Mouse (Mus musculus): Measurements from ENCODE around the gene Nphp4. TPM values are rescaled to one million over a fixed set of nuclear protein-coding genes. Genes with fewer than 3 reads are reported as not detected.
A peak's percentile ranks its signal among the peaks of the same experiment; 100 is the strongest.

Gene Nphp4
- 1.2 and 1.6 TPM in 2 replicates for polyA plus RNA-seq (2012; rRNA removed)

DNA sequence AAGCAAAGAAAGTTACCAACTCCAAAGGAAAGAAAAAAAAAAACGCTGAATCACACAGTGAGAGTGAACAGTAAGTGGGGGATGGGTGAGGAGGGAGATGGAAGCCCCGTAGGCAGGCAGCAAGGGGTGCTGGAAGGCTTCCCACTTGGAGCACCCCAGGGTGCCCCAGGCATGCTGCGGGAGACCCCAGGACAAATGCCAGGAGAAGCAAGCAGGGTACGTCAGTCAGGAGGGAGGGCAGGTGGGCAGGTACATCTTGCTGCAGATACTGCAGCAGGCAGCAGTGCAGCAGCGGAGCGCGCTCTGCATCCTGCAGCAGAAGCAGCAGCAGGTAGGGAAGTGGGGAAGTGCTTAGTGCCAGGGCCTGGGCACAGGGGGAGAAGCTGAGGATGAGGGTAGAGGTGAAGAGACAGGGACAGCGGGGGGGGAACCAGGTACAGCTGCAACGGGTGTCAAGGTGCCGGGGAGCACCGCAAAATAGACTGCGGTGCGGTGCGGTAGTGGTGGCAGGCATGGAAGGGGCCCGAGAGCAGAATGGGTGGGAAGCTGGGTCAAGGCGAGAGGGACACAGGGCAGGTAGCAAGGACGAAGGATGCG lies at the start of gene Nphp4:
Nphp4 (plus strand) TSS at position 280 of the 597 bp plus-strand sequence.
- DNase-seq (ENCODE audit: low spot score), result no peak

DNA sequence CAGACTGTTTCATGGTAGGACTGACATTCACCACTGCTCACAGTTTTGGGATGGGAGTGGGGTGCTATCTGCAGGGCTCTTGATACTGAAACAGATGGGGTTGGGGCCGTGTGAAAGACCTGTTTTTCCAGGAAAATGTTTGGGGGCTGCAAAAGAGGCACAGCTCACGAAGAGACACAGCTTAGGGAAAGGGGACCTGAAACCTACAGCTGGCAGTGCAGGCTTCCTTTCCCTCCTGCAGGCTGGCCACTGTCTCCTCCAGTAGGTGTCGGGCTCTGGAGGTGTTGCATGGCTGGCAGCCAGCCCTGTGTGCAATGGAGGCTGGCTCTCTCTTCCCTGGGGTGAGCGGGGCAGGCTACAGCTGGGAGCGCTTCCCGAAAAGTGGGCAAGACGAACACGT lies 48.2 kb upstream of the Nphp4 start:
- DNase-seq (ENCODE audit: low spot score), result no peak

DNA sequence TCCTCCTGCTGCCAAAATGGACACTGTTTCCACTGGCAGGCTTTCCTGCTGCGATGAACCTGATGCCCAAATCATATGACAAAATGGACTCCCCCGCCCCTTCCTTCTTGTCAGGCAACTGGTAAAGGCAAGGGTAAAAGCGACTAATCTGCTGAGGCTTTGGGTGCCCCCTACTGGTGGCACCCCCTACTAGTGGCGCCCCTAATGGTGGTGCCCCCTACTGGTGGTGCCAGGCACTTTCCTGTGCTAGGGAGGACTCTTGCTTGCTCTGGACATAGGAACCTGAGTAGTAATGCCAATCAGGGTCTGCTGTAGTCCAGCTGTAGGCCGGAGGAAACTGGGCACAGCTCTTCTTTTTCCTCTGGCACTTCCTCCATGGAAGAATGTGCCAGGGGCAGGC lies 44.2 kb upstream of the Nphp4 start:
- DNase-seq (ENCODE audit: low spot score), result no peak

DNA sequence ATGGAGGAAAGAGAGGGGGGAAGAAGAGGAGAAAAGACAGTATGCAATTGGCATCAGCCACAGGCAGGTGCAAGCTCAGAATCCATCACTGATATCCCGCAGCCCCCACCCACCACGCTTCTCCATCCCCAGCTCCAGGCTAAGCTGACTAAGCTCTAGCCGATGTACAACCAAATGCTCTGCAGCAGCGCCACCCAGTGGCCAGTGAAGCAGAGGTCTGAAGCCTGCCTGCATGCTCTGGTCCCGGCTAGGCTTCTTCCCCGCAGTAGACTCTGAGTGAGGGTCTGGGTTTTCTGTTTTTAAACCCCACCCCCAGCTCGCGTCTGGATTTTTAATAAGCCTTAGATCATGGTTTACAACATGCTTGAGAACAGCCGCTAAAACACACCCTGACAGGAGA lies 41.7 kb upstream of the Nphp4 start:
- DNase-seq (ENCODE audit: low spot score), result peak; percentile 71

DNA sequence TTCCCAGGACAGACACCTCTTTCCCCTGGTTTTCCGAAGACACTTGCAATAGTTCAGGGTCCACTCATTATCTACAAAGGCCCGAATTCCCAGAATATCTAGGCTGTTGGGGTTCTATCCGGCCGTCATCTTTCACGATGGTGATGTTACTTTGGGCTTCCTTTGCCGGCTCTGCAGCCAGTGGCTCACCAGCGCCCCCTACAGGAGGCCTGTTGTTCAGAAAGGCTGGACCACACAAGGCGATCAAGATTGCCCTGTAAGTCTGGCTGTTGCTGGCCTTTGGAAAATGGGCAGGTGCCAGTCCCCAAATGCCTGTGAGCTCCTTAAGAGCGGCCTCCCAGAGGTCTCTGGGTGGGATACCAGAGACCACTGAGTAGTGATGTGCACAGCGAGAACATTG lies 41.3 kb upstream of the Nphp4 start:
- peak; percentile 60 for DNase-seq (ENCODE audit: low spot score)

DNA sequence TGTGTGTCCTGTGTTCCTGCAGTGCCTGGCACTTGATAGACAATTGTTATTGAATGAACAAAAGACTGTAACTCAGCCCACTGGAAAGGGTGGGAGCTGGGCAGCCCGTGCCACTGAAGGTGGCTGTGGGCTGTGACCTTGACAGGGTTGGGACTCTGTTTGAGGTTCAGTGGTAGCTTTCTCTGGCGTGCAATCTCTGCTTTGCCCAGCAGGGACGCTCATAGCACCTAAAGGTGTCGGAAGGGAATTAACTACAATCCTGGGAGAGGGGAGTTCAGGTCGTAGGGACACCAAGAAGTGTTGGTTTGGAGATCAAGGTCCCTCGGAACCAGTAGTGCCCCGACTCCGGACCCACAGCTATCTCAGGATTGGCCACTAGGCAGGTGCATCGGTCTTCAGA lies 35.6 kb upstream of the Nphp4 start:
- DNase-seq (ENCODE audit: low spot score), result no peak

DNA sequence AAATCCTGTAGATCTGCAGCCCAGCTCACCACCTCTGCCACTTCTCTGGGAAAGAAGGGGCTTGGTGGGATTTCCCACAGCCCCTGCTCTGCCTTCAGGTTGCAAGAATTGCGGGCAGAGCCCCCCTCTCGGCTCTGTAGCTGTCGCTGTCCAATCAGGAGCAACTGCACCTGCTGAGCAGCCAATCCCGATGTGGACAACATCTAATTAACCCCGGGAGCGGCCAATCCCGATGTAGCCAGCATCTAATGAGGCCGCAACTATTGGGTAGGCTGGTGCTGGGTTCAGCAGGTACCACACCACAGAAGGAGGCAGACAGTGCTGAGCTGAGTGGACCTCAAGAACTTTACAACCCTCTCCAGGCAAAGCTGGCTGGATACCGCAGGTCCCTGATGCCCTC lies 35.0 kb upstream of the Nphp4 start:
- no peak for DNase-seq (ENCODE audit: low spot score)

DNA sequence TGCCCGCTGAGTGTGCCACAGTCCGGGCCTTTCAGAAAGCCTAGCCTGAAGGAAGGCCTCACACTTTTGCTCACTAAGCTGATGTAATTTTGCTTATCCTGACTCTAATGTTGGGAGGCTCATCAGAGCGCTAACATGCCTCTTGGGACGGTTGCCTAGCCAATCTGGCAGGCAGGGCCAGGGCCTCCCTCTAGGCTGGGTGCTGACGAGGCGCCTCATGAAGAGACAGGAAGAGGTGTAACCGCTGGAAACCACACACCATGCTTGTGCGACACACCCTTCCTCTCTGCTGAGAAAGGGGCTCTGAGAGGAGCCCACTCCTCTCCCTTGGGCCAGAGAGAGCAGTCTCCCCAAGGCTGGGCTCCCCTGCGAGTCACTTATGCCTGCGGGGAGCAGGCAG lies 30.3 kb upstream of the Nphp4 start:
- no peak for DNase-seq (ENCODE audit: low spot score)

DNA sequence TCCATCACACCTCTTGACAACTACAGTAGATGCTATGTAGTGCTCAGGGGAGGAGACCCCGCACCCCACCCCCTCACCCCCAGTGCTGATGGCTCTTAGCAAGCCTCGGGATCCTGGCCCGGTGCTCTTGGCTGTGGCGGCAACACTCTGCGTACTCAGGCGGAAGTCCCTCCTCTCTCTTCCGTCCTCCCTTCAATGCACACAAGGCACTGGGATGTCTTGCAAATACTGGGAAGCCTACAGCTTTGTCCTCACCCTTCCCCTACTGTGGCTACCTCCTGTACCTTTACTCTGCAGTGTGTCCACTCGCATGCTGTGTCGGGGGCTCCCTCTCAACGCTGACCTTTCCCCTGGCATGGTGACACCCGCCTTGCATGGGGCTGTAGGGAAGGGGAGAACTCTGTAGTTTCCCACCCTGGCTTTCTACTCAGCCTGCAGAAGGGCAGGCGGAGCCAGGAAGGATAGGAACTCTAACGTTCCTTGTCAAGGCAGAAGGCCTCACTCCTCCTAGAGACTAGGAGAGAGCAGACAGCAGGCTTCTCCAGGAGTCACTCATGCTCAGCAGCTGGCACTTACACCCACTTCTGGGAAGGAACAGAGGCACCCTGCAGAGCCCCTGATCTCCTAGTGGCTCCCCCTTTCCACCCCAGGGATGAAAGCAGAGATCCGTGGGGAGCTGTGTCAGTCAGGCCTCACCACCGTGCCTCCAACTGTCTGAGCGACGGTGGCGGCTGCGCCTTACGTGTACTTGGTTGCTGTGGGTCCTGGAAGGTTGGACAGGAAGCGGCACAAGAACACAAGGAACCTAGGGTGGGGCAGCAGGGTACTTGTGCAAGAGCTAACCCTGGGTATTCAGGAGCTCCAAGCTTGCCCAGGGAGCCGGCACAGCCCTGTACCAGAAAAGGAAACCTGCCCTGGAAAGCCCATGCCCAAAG lies 28.5 kb upstream of the Nphp4 start:
- no peak for DNase-seq (ENCODE audit: low spot score)

DNA sequence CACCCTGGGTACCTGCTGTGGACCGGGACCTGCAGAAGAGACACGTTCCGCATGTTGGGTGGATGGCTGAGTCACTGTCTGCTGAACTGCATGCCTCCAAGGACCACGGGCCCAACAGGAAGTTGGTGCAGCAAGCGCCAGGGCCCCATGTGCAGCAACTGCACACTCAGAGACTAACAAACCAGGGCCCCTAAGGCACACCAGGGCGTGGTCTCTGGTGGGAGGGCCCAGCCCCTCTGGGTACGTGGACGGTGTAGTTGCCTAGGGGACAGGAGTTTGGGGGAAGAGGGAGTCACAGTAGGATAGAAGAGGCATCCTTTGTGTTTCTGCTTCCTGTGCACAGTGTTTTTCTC lies 27.9 kb upstream of the Nphp4 start:
- DNase-seq (ENCODE audit: low spot score), result no peak

DNA sequence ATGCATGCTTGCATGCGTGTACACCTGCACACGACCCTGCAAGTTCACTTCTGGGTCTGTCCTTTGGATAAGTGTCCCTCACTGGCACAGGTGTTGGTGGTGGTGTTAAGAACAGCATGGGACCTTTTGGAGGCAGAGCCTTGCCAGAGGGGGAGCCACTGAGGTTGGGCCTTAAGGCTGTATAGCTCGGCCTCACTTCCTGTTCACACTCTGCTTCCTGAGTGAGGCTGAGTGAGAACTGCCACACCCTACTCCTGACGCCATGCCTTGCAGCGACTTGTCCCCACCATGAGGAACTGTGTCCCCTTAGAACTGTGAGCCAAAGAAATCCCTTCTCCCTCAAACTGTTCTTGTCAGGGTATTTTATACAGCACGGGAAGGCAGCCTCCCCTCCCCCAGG lies 25.1 kb upstream of the Nphp4 start:
- no peak for DNase-seq (ENCODE audit: low spot score)

DNA sequence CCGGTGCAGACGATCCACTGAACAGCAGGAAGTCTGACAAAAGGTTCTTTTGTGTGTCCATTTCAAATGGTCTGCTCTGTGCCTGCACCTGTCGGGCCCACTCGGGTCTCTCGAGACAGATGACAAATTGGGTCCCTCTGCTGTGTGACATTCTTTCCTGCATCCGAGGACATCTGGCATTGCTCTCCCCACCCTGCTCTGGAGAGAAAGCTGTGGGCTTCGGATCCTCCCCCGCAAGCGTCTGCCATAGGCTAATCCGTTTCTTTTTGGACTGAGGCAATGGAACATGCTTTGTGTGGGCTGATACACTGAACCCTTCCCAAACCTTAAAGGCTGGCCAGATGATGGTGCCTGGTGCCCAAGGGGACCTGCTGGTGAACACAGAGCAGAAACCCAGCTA lies 23.4 kb upstream of the Nphp4 start:
- DNase-seq (ENCODE audit: low spot score), result no peak

DNA sequence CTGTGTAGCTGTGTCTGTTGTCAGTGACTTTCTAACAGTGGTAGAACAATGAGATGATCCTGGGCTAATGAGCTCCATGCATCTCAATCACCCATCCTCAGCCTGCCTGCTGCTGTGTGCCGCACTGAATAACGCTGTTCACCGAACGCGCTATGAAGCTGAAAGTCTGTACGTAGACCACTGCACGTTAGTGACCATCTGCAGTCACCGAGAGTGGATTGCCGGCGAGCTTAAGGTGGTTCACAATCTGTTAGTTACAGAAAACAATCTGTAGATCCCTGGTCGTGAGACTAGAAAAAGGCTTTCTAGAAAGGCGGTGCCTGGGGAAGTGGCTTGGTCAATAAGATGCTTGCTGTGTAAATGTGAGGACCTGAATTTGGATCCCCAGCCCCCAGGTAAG lies 22.4 kb upstream of the Nphp4 start:
- no peak for DNase-seq (ENCODE audit: low spot score)

DNA sequence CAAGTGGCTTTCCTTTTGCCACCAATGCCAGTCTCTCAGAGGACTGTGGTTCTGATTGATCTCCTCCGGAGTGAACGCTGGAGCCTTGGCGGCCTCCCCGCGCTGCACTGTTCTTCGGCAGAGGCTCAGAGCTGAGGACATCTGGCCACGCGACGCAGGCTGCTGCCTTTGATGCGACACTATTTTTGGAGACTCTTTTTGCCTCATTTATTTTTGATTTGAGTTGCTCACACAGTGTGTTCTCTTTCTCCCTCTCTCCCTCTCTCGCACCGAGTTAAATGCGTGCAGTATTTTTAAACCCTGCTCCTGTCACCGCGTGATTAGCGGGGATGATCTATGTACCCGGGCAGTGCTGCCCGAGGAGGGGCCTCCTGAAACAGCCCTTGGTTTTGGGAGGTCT lies 19.9 kb upstream of the Nphp4 start:
- no peak for DNase-seq (ENCODE audit: low spot score)

DNA sequence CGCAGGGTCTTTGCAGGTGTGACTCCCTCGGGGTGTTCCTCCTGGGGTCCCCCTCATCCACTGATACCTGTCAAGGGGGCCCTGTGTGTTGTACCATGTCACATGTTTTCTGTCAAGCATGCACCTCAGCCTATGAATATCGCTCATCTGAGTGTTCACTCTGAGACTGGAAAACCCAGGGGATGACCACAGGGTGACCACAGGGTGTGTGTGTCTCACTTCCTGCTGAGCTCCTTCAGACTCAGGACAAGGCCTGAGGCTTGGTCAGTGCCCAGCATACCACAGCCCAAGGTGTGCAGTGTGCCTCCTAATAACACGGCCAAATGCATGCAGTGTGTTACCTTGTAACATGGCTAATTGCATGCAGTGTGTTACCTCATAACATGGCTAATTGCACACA lies 18.8 kb upstream of the Nphp4 start:
- no peak for DNase-seq (ENCODE audit: low spot score)

DNA sequence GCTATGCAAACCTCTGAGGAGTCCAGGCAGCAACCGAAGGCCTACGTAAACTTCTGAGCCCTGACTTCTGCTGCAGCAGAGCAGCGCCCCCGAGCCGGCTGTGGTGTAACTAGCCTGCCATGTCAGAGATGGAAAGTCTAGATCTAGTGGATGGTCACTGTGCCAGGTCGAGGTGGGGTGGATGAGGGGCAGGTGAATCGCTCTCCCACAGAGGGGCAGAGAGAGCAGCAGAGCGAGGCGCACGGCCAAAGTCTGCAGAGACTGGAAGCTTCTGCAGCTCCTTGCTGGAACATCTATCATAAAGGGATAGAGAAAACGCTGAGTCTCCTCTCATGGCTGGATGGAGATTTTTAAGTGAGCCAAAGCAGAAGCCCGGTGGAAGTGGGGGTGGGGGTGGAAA lies 14.0 kb upstream of the Nphp4 start:
- no peak for DNase-seq (ENCODE audit: low spot score)

DNA sequence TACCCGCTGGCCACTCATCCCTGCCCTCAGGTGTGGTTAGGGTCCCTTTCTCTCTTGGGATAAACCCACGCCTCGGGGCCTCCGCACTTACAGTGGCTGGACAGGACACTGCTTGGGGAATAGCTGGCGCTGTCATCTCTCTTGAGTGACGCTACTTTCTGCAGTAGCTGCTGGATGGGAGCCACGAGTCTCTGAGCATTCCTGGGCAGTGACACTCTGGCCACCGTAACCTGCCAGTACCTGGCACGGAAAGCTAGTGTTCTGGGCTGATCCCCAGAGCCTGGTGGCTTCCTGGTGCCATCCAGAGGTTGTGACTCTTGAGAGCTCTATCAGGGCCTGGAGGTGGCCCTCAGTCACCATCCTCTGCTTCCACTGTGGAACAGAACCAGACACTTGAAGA lies 13.4 kb upstream of the Nphp4 start:
- DNase-seq (ENCODE audit: low spot score), result no peak

DNA sequence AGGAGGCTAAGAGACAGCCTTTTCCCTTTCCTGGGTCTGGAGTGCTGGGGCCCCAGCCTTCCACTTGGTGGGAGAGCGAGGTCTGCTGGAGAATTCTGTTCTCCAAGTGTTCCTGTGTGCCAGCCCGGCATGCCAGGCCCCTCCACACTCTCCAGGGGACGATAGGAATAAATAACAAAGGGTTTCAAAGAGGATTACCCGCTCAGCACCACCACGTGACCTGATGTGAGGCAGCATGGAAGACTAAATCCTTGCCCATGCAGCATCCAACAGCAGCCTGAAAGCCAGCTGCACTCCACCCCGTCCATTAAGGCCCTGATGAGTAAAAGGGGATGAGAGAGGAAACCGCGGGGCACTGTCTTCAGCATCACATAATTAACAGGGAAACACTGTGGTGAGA lies 11.4 kb upstream of the Nphp4 start:
- no peak for DNase-seq (ENCODE audit: low spot score)

DNA sequence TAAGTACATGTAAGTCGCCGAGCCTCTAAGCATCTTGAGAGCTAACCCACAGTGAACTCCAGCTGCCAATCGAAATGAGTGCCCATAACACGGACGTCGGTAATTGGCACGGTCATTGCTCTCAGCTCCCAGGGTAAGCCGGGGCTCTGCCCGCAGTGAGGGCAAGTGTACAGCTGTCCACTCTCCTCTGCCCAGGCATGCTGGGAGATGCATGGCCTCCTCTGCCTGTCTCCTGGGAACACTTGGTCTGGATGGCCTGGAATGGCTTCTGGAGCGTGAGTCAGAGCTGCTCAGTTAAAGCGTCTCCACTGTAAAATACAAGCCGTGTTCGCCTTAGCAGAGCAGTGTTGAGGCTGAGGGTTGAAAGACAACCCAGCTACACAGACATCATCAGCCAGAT lies 9.9 kb upstream of the Nphp4 start:
- no peak for DNase-seq (ENCODE audit: low spot score)

DNA sequence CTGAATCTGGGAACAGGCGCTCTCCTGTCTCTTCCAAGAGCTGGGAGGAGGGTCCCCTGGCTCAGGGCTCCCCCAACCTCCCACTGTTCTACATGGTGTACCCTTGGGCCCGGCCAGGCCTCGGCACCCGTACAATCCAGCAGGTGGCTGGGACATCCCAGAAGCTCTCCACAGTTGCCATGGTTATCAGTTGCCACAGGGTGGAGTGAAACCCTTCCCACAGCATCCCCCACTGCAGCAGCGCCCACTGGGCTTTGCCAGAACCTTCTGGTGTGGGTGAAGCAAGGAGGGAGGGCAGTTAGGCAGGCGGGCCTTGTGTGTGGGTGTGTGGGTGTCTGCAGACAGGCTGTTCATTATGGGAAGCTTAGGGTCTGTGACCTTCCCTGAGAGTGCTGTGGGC lies 8.6 kb upstream of the Nphp4 start:
- no peak for DNase-seq (ENCODE audit: low spot score)

DNA sequence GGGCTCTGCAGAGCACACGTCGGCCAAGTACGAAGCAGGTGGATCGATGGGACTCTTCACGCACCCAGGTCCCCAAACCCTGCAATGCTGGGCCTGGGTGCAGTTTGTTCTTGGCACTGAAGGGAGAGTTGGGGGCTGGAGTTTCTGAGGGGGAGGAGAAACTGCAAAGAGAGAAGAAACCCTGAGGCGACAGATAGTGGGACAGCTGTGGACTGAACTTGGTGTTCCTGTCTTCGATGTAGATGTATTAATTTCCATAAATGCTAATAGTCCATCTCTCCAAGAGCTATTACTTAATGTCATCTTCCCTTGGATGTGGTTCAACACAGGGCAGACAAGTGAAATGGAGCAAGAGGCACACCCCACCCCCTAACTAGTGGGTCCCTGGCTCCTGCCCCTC lies 565 bp upstream of the Nphp4 start:
- DNase-seq (ENCODE audit: low spot score), result no peak

DNA sequence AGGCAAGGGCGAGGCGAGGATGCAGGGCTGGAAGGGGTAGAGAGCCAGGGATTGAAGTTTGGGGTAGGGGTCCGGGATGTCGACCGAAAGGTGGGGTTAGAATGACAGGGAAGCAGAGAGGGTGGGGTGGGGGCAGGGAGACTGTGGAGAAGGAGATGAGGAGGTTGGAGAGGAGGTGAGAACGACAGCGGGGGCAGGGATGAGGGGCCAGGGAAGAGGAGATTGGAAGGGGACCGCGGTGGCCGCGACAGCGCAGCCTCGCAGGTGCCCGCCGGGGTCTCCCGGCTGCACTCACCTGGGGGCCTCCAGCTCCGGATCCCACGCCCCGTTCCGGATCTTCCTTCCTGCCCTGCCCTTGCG lies 580 bp downstream of the Nphp4 start:
- DNase-seq (ENCODE audit: low spot score), result no peak

DNA sequence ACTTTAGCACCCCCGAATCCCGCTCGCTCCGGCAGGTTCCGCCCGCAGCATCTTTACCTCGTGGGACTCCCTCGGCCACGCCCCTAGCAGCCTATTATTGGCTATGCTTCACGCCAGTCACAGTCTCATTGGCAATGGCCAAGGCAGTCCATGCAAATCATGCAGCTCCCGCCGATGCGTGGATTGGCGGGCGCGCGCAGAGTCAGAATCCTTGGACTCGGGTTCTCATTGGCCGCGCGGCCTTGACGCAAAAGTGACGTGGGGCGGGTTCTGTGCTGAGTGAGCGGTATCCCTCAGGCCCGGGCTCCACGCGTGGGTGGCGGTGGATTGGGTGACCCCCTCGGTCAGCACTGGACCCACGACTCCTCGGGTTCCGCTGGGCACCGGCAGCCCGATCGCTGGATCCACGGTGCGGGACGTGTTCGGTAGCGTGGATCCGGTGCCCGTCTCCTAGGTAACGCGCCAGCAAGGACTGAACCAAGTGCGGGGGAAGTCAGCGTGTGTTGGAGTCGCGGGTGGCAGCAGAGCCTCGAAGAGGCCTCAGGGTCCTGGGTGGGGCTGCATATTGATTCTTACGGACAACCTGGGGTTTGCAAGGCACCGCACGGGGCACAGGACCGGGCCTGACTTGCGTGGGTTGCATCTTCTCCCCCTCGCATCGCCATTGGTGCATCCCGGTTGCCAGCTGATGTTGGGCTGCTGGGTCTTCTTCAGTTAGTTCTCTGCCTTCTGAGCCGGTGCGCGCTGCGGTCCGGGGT lies 1.1 kb downstream of the Nphp4 start, which contains the start of gene Kcnab2:
Kcnab2 (minus strand) TSS at position 406 of the 758 bp plus-strand sequence.
- DNase-seq (ENCODE audit: low spot score), result peak; percentile 96

Measured in urinary bladder, adult 2 months (tissue).